Mouse (Mus musculus) lung, adult 2 months (tissue): ENCODE results near the gene Cct6b.

Experiments
- CTCF ChIP-seq: fragments of 200-500 bp; IDR thresholded peaks from 2 replicates; pipeline ENCODE4 v1.5.1; 2011; ENCODE audit warnings: mild to moderate bottlenecking, low read length, control low read depth; ENCODE audit not compliant: insufficient read depth
- POLR2A ChIP-seq: fragments of 200-500 bp; IDR thresholded peaks from 2 replicates; pipeline ENCODE4 v1.6.1; 2011; ENCODE audit warnings: low read depth, mild to moderate bottlenecking, control low read depth, low read length, borderline replicate concordance; ENCODE audit errors: extremely low read depth

DNA sequence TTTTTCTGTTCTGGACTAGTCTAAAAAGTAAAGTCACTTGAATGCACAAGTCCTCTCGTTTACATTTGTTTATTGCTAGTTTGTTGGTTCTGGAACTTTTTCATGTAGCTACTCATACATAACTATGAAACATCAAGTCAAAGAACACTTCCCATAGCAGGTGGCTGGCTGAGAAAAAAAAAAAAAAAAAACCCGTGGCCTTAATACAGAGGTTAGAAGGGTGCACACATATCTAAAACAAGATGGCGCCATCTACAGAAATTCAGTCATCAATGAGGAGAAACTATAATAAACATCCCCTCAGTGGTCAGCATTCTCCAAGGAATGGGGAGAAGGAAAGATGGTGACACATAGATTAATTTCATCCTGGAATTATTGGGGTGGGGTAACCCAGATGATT is 43.2 kb upstream of the Cct6b start:
- no peak for TF ChIP-seq CTCF
- TF ChIP-seq POLR2A = no peak
